Mouse (Mus musculus): ENCODE results near the gene Olfr1136. TPM values are rescaled to one million over a fixed set of nuclear protein-coding genes. Genes with fewer than 3 reads are reported as not detected.

The Olfr1136 gene
- polyA plus RNA-seq (2015; fragmentation: Nextera tagmentation; extraction: Ambion mirVana), result not detected in 2 replicates

DNA sequence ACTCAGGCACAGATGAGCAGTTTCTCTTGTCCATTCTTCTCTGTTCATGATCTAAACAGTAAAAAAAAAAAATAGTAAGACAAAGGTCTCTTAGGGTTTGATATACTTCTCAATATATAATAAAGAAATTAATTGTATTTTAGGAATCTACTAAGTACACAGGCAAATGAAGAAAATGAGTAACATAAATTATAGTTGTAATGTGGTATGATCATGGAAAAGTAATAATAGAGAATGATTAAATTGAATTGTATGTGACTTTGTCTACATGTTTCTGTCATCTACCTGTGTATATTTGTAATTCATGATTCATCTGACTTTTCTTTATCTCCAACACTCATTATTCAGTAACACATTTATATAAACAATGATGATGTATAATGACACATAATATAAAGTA lies at the start of gene Olfr1136:
Gene Olfr1136, minus strand, starts transcription at position 101 of the 400 bp plus-strand sequence.
- H3K4me2 ChIP-seq (ENCODE audit: low read depth, low read length), result no peak within 1 kb of the TSS
- TF ChIP-seq CTCF (IDR thresholded peaks at IDR 0.05; ENCODE audit: low read depth) (no peak), EP300 (IDR thresholded peaks at IDR 0.05; ENCODE audit: low read depth) (no peak)
- no peak for ATAC-seq

DNA sequence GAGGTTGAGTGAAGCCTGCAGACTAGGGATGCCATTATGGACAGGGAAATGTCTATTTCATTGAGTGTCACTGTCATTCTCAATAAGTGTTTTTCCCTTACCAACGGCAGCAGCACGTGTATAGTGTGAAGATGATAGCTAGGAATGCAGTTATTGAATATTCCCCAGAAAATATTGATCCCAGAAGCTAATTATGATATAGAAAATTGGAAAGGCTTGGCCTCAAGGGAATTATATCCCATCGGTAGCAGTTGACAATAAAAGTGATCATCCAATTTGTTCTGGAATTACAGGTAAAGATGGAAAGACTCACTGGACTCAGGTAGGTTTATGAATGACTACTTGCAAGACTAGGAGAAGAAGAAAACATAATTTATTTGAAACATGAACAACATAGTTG lies 49.7 kb upstream of the Olfr1136 start, which contains the start of gene Olfr1140:
Gene Olfr1140, plus strand, starts transcription at position 301 of the 400 bp plus-strand sequence.
- H3K27me3 ChIP-seq (ENCODE audit: insufficient read depth, low read length), result no peaks in the 10 kb centered on the region
- H3K9me3 ChIP-seq (ENCODE audit: low read length), result no peaks in the 10 kb centered on the region
- H3K4me2 ChIP-seq (ENCODE audit: low read depth, low read length), result no peak within 1 kb of the TSS
- no peak for ATAC-seq
- H3K4me3 ChIP-seq (ENCODE audit: low read depth, low read length), result no peak within 1 kb of the TSS
- H3K4me1 ChIP-seq (ENCODE audit: insufficient read depth), result no peaks in the 10 kb centered on the region
- H3K9ac ChIP-seq (replicated peaks), result no peak within 1 kb of the TSS
- no peak for TF ChIP-seq EP300 (IDR thresholded peaks at IDR 0.05; ENCODE audit: low read depth)
- no peak for TF ChIP-seq CTCF (IDR thresholded peaks at IDR 0.05; ENCODE audit: low read depth)
- WGBS (ENCODE audit: insufficient replicate concordance), result 50% methylated on average over 3 of the region's 3 CpGs
- DNase-seq, result no peak
- no peaks in the 10 kb centered on the region for H3K36me3 ChIP-seq (replicated peaks; ENCODE audit: insufficient read depth, low read length)
- no peak within 1 kb of the TSS for H3K27ac ChIP-seq (ENCODE audit: low read depth)

More for the DNA sequence above, at the start of gene Olfr1136:
- no peak within 1 kb of the TSS for H3K27ac ChIP-seq (ENCODE audit: low read depth)
- DNase-seq, result no peak
- H3K36me3 ChIP-seq (replicated peaks; ENCODE audit: insufficient read depth, low read length), result no peaks in the 10 kb centered on the region
- no peaks in the 10 kb centered on the region for H3K9me3 ChIP-seq (ENCODE audit: low read length)
- H3K27me3 ChIP-seq (ENCODE audit: insufficient read depth, low read length), result no peaks in the 10 kb centered on the region
- no peaks in the 10 kb centered on the region for H3K4me1 ChIP-seq (ENCODE audit: insufficient read depth)
- no peak within 1 kb of the TSS for H3K9ac ChIP-seq (replicated peaks)
- H3K4me3 ChIP-seq (ENCODE audit: low read depth, low read length), result no peak within 1 kb of the TSS

DNA sequence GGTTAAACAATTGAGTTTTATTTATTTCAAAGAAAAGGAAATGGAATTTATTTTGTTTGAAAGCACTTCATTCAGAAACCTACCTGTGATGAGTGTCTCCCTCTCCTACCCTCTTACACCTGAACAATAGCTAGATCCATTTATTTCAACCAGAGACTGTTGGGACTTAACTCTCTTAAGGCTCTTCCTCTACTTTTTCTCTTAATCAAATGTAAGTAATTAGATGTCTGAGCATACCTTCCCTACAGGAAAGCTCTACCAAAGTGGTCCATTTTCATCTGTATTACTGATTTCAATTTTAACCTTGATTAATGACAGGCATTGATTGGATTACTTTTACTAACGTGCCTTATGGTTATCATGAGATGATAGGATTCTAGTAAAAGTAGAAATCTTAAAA lies 46.1 kb upstream of the Olfr1136 start, which contains the start of gene Olfr1138:
Gene Olfr1138, minus strand, starts transcription at position 101 of the 400 bp plus-strand sequence.
- H3K9ac ChIP-seq (replicated peaks), result no peak within 1 kb of the TSS
- ATAC-seq (no peak), DNase-seq (no peak)
- H3K9me3 ChIP-seq (ENCODE audit: low read length), result no peaks in the 10 kb centered on the region
- TF ChIP-seq CTCF (IDR thresholded peaks at IDR 0.05; ENCODE audit: low read depth) (no peak), EP300 (IDR thresholded peaks at IDR 0.05; ENCODE audit: low read depth) (no peak)
- H3K4me1 ChIP-seq (ENCODE audit: insufficient read depth), result no peaks in the 10 kb centered on the region
- no peaks in the 10 kb centered on the region for H3K36me3 ChIP-seq (replicated peaks; ENCODE audit: insufficient read depth, low read length)
- no peak within 1 kb of the TSS for H3K27ac ChIP-seq (ENCODE audit: low read depth)
- no peak within 1 kb of the TSS for H3K4me2 ChIP-seq (ENCODE audit: low read depth, low read length)
- H3K27me3 ChIP-seq (ENCODE audit: insufficient read depth, low read length), result no peaks in the 10 kb centered on the region
- 67% methylated on average over 1 of the region's 1 CpGs for WGBS (ENCODE audit: insufficient replicate concordance)
- H3K4me3 ChIP-seq (ENCODE audit: low read depth, low read length), result no peak within 1 kb of the TSS

DNA sequence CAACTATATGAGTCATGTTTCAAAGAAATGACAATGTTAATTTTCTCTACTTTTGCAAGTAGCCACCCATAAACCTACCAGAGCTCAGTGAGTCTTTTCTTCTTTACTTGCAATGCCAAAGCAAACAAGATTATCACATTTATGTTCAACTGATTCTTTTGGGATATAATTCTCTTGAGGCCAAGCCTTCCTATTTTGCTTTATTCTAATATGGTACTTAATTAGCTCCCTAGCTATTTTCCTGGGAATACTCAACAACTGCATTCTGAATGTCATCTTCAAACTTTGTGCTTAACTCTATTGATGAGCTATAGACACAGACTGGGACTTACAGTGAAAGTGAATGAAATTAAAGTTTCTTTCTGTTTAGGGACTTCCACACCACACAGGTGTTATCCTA lies 19.3 kb upstream of the Olfr1136 start, which contains the start of gene Olfr1137:
Gene Olfr1137, minus strand, starts transcription at position 101 of the 400 bp plus-strand sequence.
- Histone ChIP-seq H3K27me3 (ENCODE audit: insufficient read depth, low read length) (no peaks in the 10 kb centered on the region), H3K4me2 (ENCODE audit: low read depth, low read length) (no peak within 1 kb of the TSS), H3K36me3 (replicated peaks; ENCODE audit: insufficient read depth, low read length) (no peaks in the 10 kb centered on the region), H3K27ac (ENCODE audit: low read depth) (no peak within 1 kb of the TSS), H3K9me3 (ENCODE audit: low read length) (no peaks in the 10 kb centered on the region), H3K4me1 (ENCODE audit: insufficient read depth) (no peaks in the 10 kb centered on the region), H3K9ac (replicated peaks) (no peak within 1 kb of the TSS), H3K4me3 (ENCODE audit: low read depth, low read length) (no peak within 1 kb of the TSS)
- ATAC-seq (no peak), DNase-seq (no peak)
- no peak for TF ChIP-seq CTCF (IDR thresholded peaks at IDR 0.05; ENCODE audit: low read depth)
- TF ChIP-seq EP300 (IDR thresholded peaks at IDR 0.05; ENCODE audit: low read depth), result no peak

DNA sequence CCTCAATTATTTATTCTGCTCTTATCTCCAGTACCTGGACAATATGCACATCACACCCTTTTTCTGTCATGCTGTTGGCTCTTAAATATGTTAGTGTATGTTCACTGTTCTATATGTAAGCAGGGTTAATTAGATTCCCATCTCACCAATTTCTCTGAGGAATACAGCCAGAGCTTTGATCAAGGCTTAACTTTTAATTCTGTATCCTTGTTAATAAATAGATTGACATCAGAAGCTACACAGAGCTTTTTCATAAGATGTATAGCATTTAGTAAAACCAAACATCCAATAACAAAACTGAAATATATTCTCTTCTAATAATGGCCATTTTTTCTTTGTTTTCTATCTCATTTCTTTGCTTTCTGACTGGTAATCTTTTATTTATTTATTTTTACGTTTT lies 20.2 kb downstream of the Olfr1136 start, which contains the start of gene Olfr1135:
Gene Olfr1135, minus strand, starts transcription at position 101 of the 400 bp plus-strand sequence.
- 21% methylated on average over 1 of the region's 1 CpGs for WGBS (ENCODE audit: insufficient replicate concordance)
- DNase-seq, result no peak
- H3K27me3 ChIP-seq (ENCODE audit: insufficient read depth, low read length), result no peaks in the 10 kb centered on the region
- H3K36me3 ChIP-seq (replicated peaks; ENCODE audit: insufficient read depth, low read length), result no peaks in the 10 kb centered on the region
- H3K9me3 ChIP-seq (ENCODE audit: low read length), result no peaks in the 10 kb centered on the region
- H3K27ac ChIP-seq (ENCODE audit: low read depth), result no peak within 1 kb of the TSS
- no peak within 1 kb of the TSS for H3K4me2 ChIP-seq (ENCODE audit: low read depth, low read length)
- no peaks in the 10 kb centered on the region for H3K4me1 ChIP-seq (ENCODE audit: insufficient read depth)
- no peak for ATAC-seq
- no peak within 1 kb of the TSS for H3K9ac ChIP-seq (replicated peaks)
- TF ChIP-seq EP300 (IDR thresholded peaks at IDR 0.05; ENCODE audit: low read depth) (no peak), CTCF (IDR thresholded peaks at IDR 0.05; ENCODE audit: low read depth) (no peak)
- H3K4me3 ChIP-seq (ENCODE audit: low read depth, low read length), result no peak within 1 kb of the TSS

DNA sequence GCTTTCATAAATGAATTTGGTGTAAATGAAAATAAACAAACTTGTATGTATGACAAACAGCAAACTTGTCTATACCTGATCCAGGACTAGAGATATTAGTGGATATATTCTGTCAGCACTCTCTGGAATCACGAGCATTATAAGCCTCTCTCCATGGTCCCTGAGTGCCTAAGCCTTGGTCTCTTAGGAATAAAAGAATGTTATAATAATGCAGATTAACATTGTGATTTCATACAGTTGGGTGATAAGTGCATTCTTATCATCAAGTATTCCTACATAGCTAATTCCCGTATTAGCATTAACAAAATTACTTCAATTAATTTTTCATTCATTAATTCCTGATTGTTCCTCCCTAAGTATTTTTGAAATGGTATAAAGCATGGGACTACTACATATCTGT lies 35.4 kb downstream of the Olfr1136 start, which contains the start of gene Olfr1134:
Gene Olfr1134, minus strand, starts transcription at position 101 of the 400 bp plus-strand sequence.
- Histone ChIP-seq H3K4me2 (ENCODE audit: low read depth, low read length) (no peak within 1 kb of the TSS), H3K27me3 (ENCODE audit: insufficient read depth, low read length) (no peaks in the 10 kb centered on the region), H3K36me3 (replicated peaks; ENCODE audit: insufficient read depth, low read length) (no peaks in the 10 kb centered on the region), H3K9ac (replicated peaks) (no peak within 1 kb of the TSS), H3K4me1 (ENCODE audit: insufficient read depth) (no peaks in the 10 kb centered on the region), H3K27ac (ENCODE audit: low read depth) (no peak within 1 kb of the TSS), H3K4me3 (ENCODE audit: low read depth, low read length) (no peak within 1 kb of the TSS), H3K9me3 (ENCODE audit: low read length) (no peaks in the 10 kb centered on the region)
- no peak for ATAC-seq
- no peak for DNase-seq
- 73% methylated on average over 2 of the region's 2 CpGs for WGBS (ENCODE audit: insufficient replicate concordance)
- TF ChIP-seq CTCF (IDR thresholded peaks at IDR 0.05; ENCODE audit: low read depth) (no peak), EP300 (IDR thresholded peaks at IDR 0.05; ENCODE audit: low read depth) (no peak)

DNA sequence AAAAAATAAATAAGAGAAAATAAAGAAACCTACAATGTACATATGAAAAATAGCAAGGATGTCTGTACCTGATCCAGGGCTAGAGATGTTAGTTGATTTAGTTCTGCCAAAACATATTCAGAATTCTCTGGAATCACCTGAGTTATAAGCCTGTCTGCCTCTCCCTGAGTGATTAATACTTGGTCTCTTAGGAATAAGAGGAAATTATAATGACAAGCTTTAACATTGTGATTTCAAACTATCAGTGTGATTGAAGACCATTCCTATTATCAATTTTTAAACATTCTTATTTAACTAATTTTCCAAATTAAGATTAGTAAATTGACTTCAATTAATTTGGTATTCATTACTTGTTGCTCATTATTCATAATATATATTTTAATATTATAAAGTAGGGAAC lies 46.5 kb downstream of the Olfr1136 start, which contains the start of gene Olfr1133:
Gene Olfr1133, minus strand, starts transcription at position 101 of the 400 bp plus-strand sequence.
- Histone ChIP-seq H3K4me2 (ENCODE audit: low read depth, low read length) (no peak within 1 kb of the TSS), H3K9ac (replicated peaks) (no peak within 1 kb of the TSS), H3K9me3 (ENCODE audit: low read length) (no peaks in the 10 kb centered on the region), H3K36me3 (replicated peaks; ENCODE audit: insufficient read depth, low read length) (no peaks in the 10 kb centered on the region), H3K4me1 (ENCODE audit: insufficient read depth) (no peaks in the 10 kb centered on the region), H3K4me3 (ENCODE audit: low read depth, low read length) (no peak within 1 kb of the TSS), H3K27me3 (ENCODE audit: insufficient read depth, low read length) (no peaks in the 10 kb centered on the region), H3K27ac (ENCODE audit: low read depth) (no peak within 1 kb of the TSS)
- ATAC-seq (no peak), DNase-seq (no peak)
- no peak for TF ChIP-seq EP300 (IDR thresholded peaks at IDR 0.05; ENCODE audit: low read depth)
- no peak for TF ChIP-seq CTCF (IDR thresholded peaks at IDR 0.05; ENCODE audit: low read depth)

Other genes starting within 250 kb of the Olfr1136 start
- gene Olfr1126, start 240.0 kb downstream of the Olfr1136 start, polyA plus RNA-seq (2015; fragmentation: Nextera tagmentation; extraction: Ambion mirVana), result not detected in 2 replicates
- not detected in 2 replicates for gene Pramel7, start 196.9 kb downstream of the Olfr1136 start, polyA plus RNA-seq (2015; fragmentation: Nextera tagmentation; extraction: Ambion mirVana)
- not detected in 2 replicates for gene Pramel6, start 187.4 kb downstream of the Olfr1136 start, polyA plus RNA-seq (2015; fragmentation: Nextera tagmentation; extraction: Ambion mirVana)
- gene Olfr153, start 162.2 kb downstream of the Olfr1136 start, polyA plus RNA-seq (2015; fragmentation: Nextera tagmentation; extraction: Ambion mirVana), result not detected in 2 replicates
- not detected in 2 replicates for gene Olfr1128, start 148.4 kb downstream of the Olfr1136 start, polyA plus RNA-seq (2015; fragmentation: Nextera tagmentation; extraction: Ambion mirVana)
- not detected in 2 replicates for gene Olfr1129, start 120.0 kb downstream of the Olfr1136 start, polyA plus RNA-seq (2015; fragmentation: Nextera tagmentation; extraction: Ambion mirVana)
- not detected in 2 replicates for gene Olfr1130, start 87.7 kb downstream of the Olfr1136 start, polyA plus RNA-seq (2015; fragmentation: Nextera tagmentation; extraction: Ambion mirVana)
- not detected in 2 replicates for gene Olfr1131, start 66.8 kb downstream of the Olfr1136 start, polyA plus RNA-seq (2015; fragmentation: Nextera tagmentation; extraction: Ambion mirVana)
- gene Olfr1132, start 56.4 kb downstream of the Olfr1136 start, polyA plus RNA-seq (2015; fragmentation: Nextera tagmentation; extraction: Ambion mirVana), result not detected in 2 replicates
- not detected in 2 replicates for gene Olfr1133, start 46.6 kb downstream of the Olfr1136 start, polyA plus RNA-seq (2015; fragmentation: Nextera tagmentation; extraction: Ambion mirVana)
- not detected in 2 replicates for gene Olfr1134, start 35.5 kb downstream of the Olfr1136 start, polyA plus RNA-seq (2015; fragmentation: Nextera tagmentation; extraction: Ambion mirVana)
- gene Olfr1135, start 20.3 kb downstream of the Olfr1136 start, polyA plus RNA-seq (2015; fragmentation: Nextera tagmentation; extraction: Ambion mirVana), result not detected in 2 replicates
- not detected in 2 replicates for gene Olfr1137, start 19.2 kb upstream of the Olfr1136 start, polyA plus RNA-seq (2015; fragmentation: Nextera tagmentation; extraction: Ambion mirVana)
- not detected in 2 replicates for gene Olfr1138, start 46.0 kb upstream of the Olfr1136 start, polyA plus RNA-seq (2015; fragmentation: Nextera tagmentation; extraction: Ambion mirVana)
- gene Olfr1140, start 49.8 kb upstream of the Olfr1136 start, polyA plus RNA-seq (2015; fragmentation: Nextera tagmentation; extraction: Ambion mirVana), result not detected in 2 replicates
- not detected in 2 replicates for gene Olfr1141, start 60.0 kb upstream of the Olfr1136 start, polyA plus RNA-seq (2015; fragmentation: Nextera tagmentation; extraction: Ambion mirVana)
- gene Olfr152, start 85.5 kb upstream of the Olfr1136 start, polyA plus RNA-seq (2015; fragmentation: Nextera tagmentation; extraction: Ambion mirVana), result not detected in 2 replicates
- gene Olfr1143, start 106.6 kb upstream of the Olfr1136 start, polyA plus RNA-seq (2015; fragmentation: Nextera tagmentation; extraction: Ambion mirVana), result not detected in 2 replicates
- gene Olfr1145, start 115.9 kb upstream of the Olfr1136 start, polyA plus RNA-seq (2015; fragmentation: Nextera tagmentation; extraction: Ambion mirVana), result not detected in 2 replicates
- gene Olfr1148, start 136.6 kb upstream of the Olfr1136 start, polyA plus RNA-seq (2015; fragmentation: Nextera tagmentation; extraction: Ambion mirVana), result not detected in 2 replicates
- gene Olfr1150-ps1, start 150.0 kb upstream of the Olfr1136 start, polyA plus RNA-seq (2015; fragmentation: Nextera tagmentation; extraction: Ambion mirVana), result not detected in 2 replicates
- gene Olfr1151, start 161.9 kb upstream of the Olfr1136 start, polyA plus RNA-seq (2015; fragmentation: Nextera tagmentation; extraction: Ambion mirVana), result not detected in 2 replicates
- not detected in 2 replicates for gene Olfr1152, start 172.5 kb upstream of the Olfr1136 start, polyA plus RNA-seq (2015; fragmentation: Nextera tagmentation; extraction: Ambion mirVana)
- not detected in 2 replicates for gene Olfr1153, start 201.0 kb upstream of the Olfr1136 start, polyA plus RNA-seq (2015; fragmentation: Nextera tagmentation; extraction: Ambion mirVana)
- not detected in 2 replicates for gene Olfr1154, start 211.2 kb upstream of the Olfr1136 start, polyA plus RNA-seq (2015; fragmentation: Nextera tagmentation; extraction: Ambion mirVana)

Measured in liver, postnatal 0 days (tissue).